Mouse (Mus musculus): ENCODE data around the gene Gtf3a. TPM values are rescaled to one million over a fixed set of nuclear protein-coding genes. Genes with fewer than 3 reads are reported as not detected.

Gtf3a gene
- total and polyA plus RNA-seq, 3 experiments: 110 to 133 (median 130) TPM

GRCm38 (mm10) chr5:146973353-146973752 is 24.9 kb downstream of the Gtf3a start:
- no peaks in the 10 kb centered on the region for H3K27me3 ChIP-seq (replicated peaks)
- DNase-seq (ENCODE audit: extremely low read depth): no peak
- H3K9ac ChIP-seq (ENCODE audit: insufficient read depth, low read depth): no peak overlapping the region
- H3K4me2 ChIP-seq (ENCODE audit: insufficient read depth, low read depth, poor library complexity, severe bottlenecking): no peak overlapping the region
- H3K79me2 ChIP-seq (replicated peaks; ENCODE audit: control insufficient read depth, extremely low read depth, insufficient read depth, poor library complexity, severe bottlenecking): no peaks in the 10 kb centered on the region
- in situ Hi-C loops (cut with MboI; ENCODE audit: low pct_ligation_motif_present, low pct_unique_long_range_greater_than_20kb, low sequenced_read_pairs) (no loop called here), dilution Hi-C loops (cut with MboI; ENCODE audit: extremely low pct_ligation_motif_present, extremely low pct_unique_long_range_greater_than_20kb, low sequenced_read_pairs) (no loop called here)
- H3K9me3 ChIP-seq (replicated peaks; ENCODE audit: low read length): no peaks in the 10 kb centered on the region
- TF ChIP-seq ZKSCAN1 (IDR thresholded peaks at IDR 0.05; ENCODE audit: borderline replicate concordance, low read depth, low read length) (no peak), TBP (conservative IDR thresholded peaks at IDR 0.05; ENCODE audit: low read depth, low read length) (no peak), GABPA (IDR thresholded peaks at IDR 0.05; ENCODE audit: insufficient replicate concordance, low read depth, low read length) (no peak), ELF1 (IDR thresholded peaks at IDR 0.05; ENCODE audit: low read depth, low read length) (no peak), MAZ (IDR thresholded peaks at IDR 0.05; ENCODE audit: low read depth, low read length) (no peak), HCFC1 (IDR thresholded peaks at IDR 0.05; ENCODE audit: low read depth, low read length) (no peak), SIN3A (IDR thresholded peaks at IDR 0.05; ENCODE audit: low read length) (no peak)
- H3K4me3 ChIP-seq (replicated peaks in 1 of 3; ENCODE audit: low read depth in 2 of 3, low read length in 2 of 3, poor library complexity in 1 of 3): no peak overlapping the region
- no peak overlapping the region for H3K27ac ChIP-seq (ENCODE audit: insufficient read depth, low read depth)
- H3K4me1 ChIP-seq (ENCODE audit: control insufficient read depth in 1 of 2, insufficient read depth in 2 of 2): peaks cover 0 to 7% of the 10 kb centered on the region in 2 experiments; a peak in 2 of 4 replicates
- no peaks in the 10 kb centered on the region for H3K36me3 ChIP-seq (replicated peaks in 1 of 2; ENCODE audit: control insufficient read depth in 1 of 2, insufficient read depth in 1 of 2, low read length in 1 of 2)

- no peak for TF ChIP-seq ZKSCAN1 (IDR thresholded peaks at IDR 0.05; ENCODE audit: borderline replicate concordance, low read depth, low read length)
- TF ChIP-seq ZMIZ1 (IDR thresholded peaks at IDR 0.05; ENCODE audit: low read depth, low read length): no peak
- no peak for TF ChIP-seq ELF1 (IDR thresholded peaks at IDR 0.05; ENCODE audit: low read depth, low read length)
- TF ChIP-seq KAT2A (IDR thresholded peaks at IDR 0.05; ENCODE audit: insufficient replicate concordance, low read length): no peak
- no peak for TF ChIP-seq USF2 (conservative IDR thresholded peaks at IDR 0.05; ENCODE audit: low read depth, low read length)
- no peak for TF ChIP-seq NRF1 (IDR thresholded peaks at IDR 0.05; ENCODE audit: low read depth, low read length)
- no peak for TF ChIP-seq MAZ (IDR thresholded peaks at IDR 0.05; ENCODE audit: low read depth, low read length)
- TF ChIP-seq GABPA (IDR thresholded peaks at IDR 0.05; ENCODE audit: insufficient replicate concordance, low read depth, low read length): no peak
- TF ChIP-seq SIN3A (IDR thresholded peaks at IDR 0.05; ENCODE audit: low read length): no peak
- TF ChIP-seq PAX5 (IDR thresholded peaks at IDR 0.05; ENCODE audit: low read length): no peak
- no peak for TF ChIP-seq E2F4 (IDR thresholded peaks at IDR 0.05; ENCODE audit: insufficient replicate concordance, low read depth, low read length)
- H3K4me3 ChIP-seq (replicated peaks in 1 of 3; ENCODE audit: low read depth in 2 of 3, low read length in 2 of 3, poor library complexity in 1 of 3): no peak overlapping the region
- no peaks in the 10 kb centered on the region for H3K79me2 ChIP-seq (replicated peaks; ENCODE audit: control insufficient read depth, extremely low read depth, insufficient read depth, poor library complexity, severe bottlenecking)
- no peak overlapping the region for H3K9ac ChIP-seq (ENCODE audit: insufficient read depth, low read depth)
- in situ Hi-C loops (cut with MboI; ENCODE audit: low pct_ligation_motif_present, low pct_unique_long_range_greater_than_20kb, low sequenced_read_pairs): no loop called here
- H3K36me3 ChIP-seq (replicated peaks in 1 of 2; ENCODE audit: control insufficient read depth in 1 of 2, insufficient read depth in 1 of 2, low read length in 1 of 2): no peaks in the 10 kb centered on the region
- no peak overlapping the region for H3K27ac ChIP-seq (ENCODE audit: insufficient read depth, low read depth)
- dilution Hi-C loops (cut with MboI; ENCODE audit: extremely low pct_ligation_motif_present, extremely low pct_unique_long_range_greater_than_20kb, low sequenced_read_pairs): no loop called here
- no peak for DNase-seq (ENCODE audit: extremely low read depth)
- H3K27me3 ChIP-seq (replicated peaks): no peaks in the 10 kb centered on the region
- H3K9me3 ChIP-seq (replicated peaks; ENCODE audit: low read length): no peaks in the 10 kb centered on the region
- peaks cover 0 to 2% of the 10 kb centered on the region in 2 experiments; a peak in 2 of 4 replicates for H3K4me1 ChIP-seq (ENCODE audit: control insufficient read depth in 1 of 2, insufficient read depth in 2 of 2)
- no peak overlapping the region for H3K4me2 ChIP-seq (ENCODE audit: insufficient read depth, low read depth, poor library complexity, severe bottlenecking)
These were observed 25.7 kb downstream of the Gtf3a start for GRCm38 (mm10) chr5:146973858-146974780.
